Mouse (Mus musculus) lung, postnatal 0 days (tissue): ENCODE results near the gene Stub1.

Experiments
- CTCF ChIP-seq: IDR thresholded peaks from 2 replicates; pipeline ENCODE4 v1.5.1; 2016; ENCODE audit warnings: antibody characterized with exemption, mild to moderate bottlenecking
- EP300 ChIP-seq: IDR thresholded peaks from 2 replicates; pipeline ENCODE4 v1.6.1; 2016; ENCODE audit warnings: antibody characterized with exemption, mild to moderate bottlenecking, control low read depth

GRCm38 (mm10) chr17:25839455-25840235 lies 6.4 kb upstream of the Stub1 start:
- TF ChIP-seq CTCF (no peak), EP300 (no peak)
